Mouse (Mus musculus) midbrain, embryonic 12.5 days (tissue): ENCODE results near the gene Ppp2r1a. TPM values are rescaled to one million over a fixed set of nuclear protein-coding genes. Genes with fewer than 3 reads are reported as not detected.
A peak's percentile ranks its signal among the peaks of the same experiment; 100 is the strongest.

ENCODE experiments used
- ATAC-seq: fragments of 200-750 bp; cut with Nextera tagmentation; 2 replicates; pipeline ENCODE4 v1.8.0; 2017; ENCODE audit warnings: low read depth, moderate TSS enrichment, moderate library complexity; ENCODE audit not compliant: low FRiP score
- H3K27ac ChIP-seq: fragments of 300-500 bp; sonication (generic); replicated peaks from 2 replicates; pipeline ENCODE4 v1.5.1; 2016; ENCODE audit warnings: mild to moderate bottlenecking
- H3K27me3 ChIP-seq: fragments of 300-500 bp; sonication (generic); 2 replicates; pipeline ENCODE4 v1.6.1; 2016; ENCODE audit warnings: mild to moderate bottlenecking
- H3K36me3 ChIP-seq: fragments of 300-500 bp; sonication (generic); 2 replicates; pipeline ENCODE4 v1.6.1; 2016
- H3K4me1 ChIP-seq: fragments of 300-500 bp; sonication (generic); 2 replicates; pipeline ENCODE4 v1.6.1; 2016
- H3K4me2 ChIP-seq: fragments of 300-500 bp; sonication (generic); replicated peaks from 2 replicates; pipeline ENCODE4 v1.6.1; 2016; ENCODE audit warnings: mild to moderate bottlenecking, moderate library complexity
- H3K4me3 ChIP-seq: fragments of 300-500 bp; sonication (generic); 2 replicates; pipeline ENCODE4 v1.5.1; 2016; ENCODE audit warnings: mild to moderate bottlenecking
- H3K9ac ChIP-seq: fragments of 300-500 bp; sonication (generic); replicated peaks from 2 replicates; pipeline ENCODE4 v1.6.1; 2016; ENCODE audit warnings: mild to moderate bottlenecking, moderate library complexity
- H3K9me3 ChIP-seq: fragments of 300-500 bp; sonication (generic); 2 replicates; pipeline ENCODE4 v1.6.1; 2016; ENCODE audit warnings: mild to moderate bottlenecking
- WGBS: fragments of 180-500 bp; shearing (Covaris S2); methylation state at CpG from one replicate; pipeline ENCODE4 v1.1.7; 2016; 5-methylcytosine and 5-hydroxymethylcytosine counted together
- polyA plus RNA-seq: library from polyadenylated mRNA; unstranded; fragments of >200 nt; fragmentation: Nextera tagmentation; extraction: Ambion mirVana; gene quantifications from 2 replicates; pipeline ENCODE4 v1.2.1, GENCODE M21; 2016

The Ppp2r1a gene
- 500 and 541 TPM in 2 replicates for polyA plus RNA-seq

DNA sequence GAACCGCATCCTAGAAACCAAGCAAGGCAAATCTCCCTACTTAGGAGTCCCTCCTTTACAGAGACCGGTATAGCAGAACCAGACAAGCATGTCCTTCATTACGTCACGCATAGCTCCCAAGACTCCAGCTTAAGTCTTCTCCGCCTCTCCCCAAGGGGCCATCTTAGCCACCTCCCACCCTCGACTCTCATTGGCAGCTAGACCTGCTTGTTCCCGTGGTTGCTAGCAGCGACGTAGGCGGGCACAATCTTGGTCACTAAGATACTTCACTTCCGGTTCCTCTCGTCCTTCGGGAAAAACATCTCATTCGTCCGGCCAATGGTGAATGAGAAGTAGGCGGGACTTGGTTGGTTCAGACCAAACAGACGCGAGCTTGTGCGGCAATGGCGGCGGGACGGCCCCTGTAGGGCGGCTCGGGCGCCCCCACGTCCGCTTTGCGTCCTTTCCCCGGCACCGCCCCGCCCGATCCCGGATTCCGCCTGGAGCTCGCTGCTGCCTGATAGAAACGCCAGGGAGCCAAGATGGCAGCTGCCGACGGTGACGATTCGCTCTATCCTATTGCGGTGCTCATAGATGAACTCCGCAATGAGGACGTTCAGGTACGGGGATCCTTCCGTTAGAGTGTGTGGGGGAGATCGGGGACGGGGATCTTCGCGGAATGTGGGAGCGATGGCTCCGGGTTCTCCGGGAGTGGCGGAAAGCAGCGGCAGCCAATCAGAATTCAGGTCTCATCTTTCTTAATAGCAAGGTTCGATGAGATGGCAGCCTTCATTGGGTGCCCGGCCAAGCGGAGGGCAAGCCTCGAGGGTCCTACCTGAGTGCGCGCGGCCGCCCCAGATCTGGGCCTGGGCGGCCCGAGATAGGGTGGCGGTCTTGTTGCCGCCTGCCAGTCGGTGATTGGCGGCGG, at the start of gene Ppp2r1a:
TSS of gene Ppp2r1a (plus strand) at position 327 of the 907 bp plus-strand sequence.
- ATAC-seq: peak; percentile 98
- WGBS: under 1% methylated on average over 69 of the region's 69 CpGs
- Histone ChIP-seq H3K4me2 (peak within 1 kb of the TSS; percentile 76), H3K4me1 (peaks cover 33% of the 10 kb centered on the region), H3K36me3 (no peaks in the 10 kb centered on the region), H3K9ac (peak within 1 kb of the TSS; percentile 86), H3K27ac (peak within 1 kb of the TSS; percentile 97), H3K4me3 (peak within 1 kb of the TSS; percentile 74), H3K9me3 (no peaks in the 10 kb centered on the region), H3K27me3 (no peaks in the 10 kb centered on the region)

DNA sequence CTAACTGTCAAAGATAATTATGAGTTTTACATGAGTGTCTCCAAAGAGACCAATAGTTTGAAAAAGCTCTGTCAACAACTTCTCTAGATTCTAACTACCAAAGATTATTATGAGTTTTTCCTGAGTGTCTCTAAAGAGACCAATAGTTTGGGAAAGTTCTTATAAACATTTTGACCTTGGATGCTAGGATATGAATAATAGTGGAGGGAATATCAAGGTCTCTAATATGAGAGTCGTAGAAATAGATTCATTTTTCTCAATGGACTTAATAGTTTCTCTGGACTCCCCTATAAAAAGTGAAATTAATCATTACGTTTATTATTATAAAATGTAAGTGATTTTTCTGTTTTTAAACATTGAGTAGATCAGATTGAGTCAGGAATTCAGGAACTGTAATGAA, 40.1 kb upstream of the Ppp2r1a start, which contains the start of gene Vmn1r231:
TSS of gene Vmn1r231 (minus strand) at position 101 of the 400 bp plus-strand sequence.
- H3K9me3 ChIP-seq: peaks cover 2% of the 10 kb centered on the region; the same call in 1 of the 2 replicates
- H3K9ac ChIP-seq: no peak within 1 kb of the TSS
- no peaks in the 10 kb centered on the region for H3K36me3 ChIP-seq
- no peaks in the 10 kb centered on the region for H3K4me1 ChIP-seq
- no peak for ATAC-seq
- H3K27ac ChIP-seq: no peak within 1 kb of the TSS
- 62% methylated on average over 2 of the region's 2 CpGs for WGBS
- no peak within 1 kb of the TSS for H3K4me2 ChIP-seq
- no peak within 1 kb of the TSS for H3K4me3 ChIP-seq
- H3K27me3 ChIP-seq: no peaks in the 10 kb centered on the region

DNA sequence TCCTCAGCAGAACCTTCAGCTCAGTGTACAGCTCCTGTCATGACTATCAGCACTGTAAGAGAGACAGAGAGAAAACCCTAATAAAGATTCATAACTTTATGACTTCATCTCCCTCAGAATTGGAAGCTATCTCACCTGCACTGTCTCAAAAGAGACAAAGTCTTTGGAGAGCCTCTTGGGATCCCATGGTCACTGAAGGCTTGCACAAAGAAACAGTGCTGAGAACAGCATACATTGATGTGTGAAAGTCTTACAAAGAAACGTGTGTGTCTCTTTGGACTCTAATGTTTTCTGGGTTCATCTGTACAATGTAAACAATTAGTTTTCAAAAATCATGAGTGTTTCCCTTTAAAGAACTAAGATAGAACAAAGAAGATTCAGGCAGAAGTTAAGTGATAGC, 25.5 kb upstream of the Ppp2r1a start, which contains the start of gene Vmn1r232:
TSS of gene Vmn1r232 (minus strand) at position 101 of the 400 bp plus-strand sequence.
- Histone ChIP-seq H3K9ac (no peak within 1 kb of the TSS), H3K27me3 (no peaks in the 10 kb centered on the region), H3K36me3 (no peaks in the 10 kb centered on the region), H3K4me2 (no peak within 1 kb of the TSS), H3K27ac (no peak within 1 kb of the TSS), H3K4me1 (no peaks in the 10 kb centered on the region), H3K9me3 (0 out of 2 replicates have a peak, but pooled peaks cover 4% of the 10 kb centered on the region), H3K4me3 (no peak within 1 kb of the TSS)
- no peak for ATAC-seq
- 53% methylated on average over 1 of the region's 1 CpGs for WGBS

DNA sequence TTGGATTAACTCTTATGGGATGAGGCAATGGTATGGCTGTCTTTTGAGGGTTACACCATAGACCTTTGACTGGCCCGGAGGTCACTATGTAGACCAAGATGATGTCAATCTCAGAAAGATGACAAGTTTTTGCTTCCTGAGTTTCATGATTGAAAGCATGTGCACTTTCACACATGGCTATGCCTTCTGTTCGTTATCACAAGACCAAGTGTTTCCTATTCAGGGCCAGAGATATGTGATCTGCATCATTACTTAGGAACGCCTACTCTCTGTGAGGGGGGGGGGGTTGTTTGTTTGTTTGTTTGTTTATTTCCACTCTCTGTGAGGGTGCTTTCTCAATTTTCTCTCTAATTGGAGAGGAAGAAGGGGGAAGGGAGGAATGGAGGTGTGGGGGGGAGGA, 885 bp upstream of the Ppp2r1a start:
- Histone ChIP-seq H3K4me2 (peak overlapping the region; percentile 59), H3K36me3 (no peaks in the 10 kb centered on the region), H3K4me3 (peak overlapping the region; percentile 74), H3K27ac (peak overlapping the region; percentile 97), H3K9me3 (no peaks in the 10 kb centered on the region), H3K27me3 (no peaks in the 10 kb centered on the region), H3K9ac (peak overlapping the region; percentile 51), H3K4me1 (peaks cover 33% of the 10 kb centered on the region)
- no peak for ATAC-seq
- 47% methylated on average over 3 of the region's 3 CpGs for WGBS

DNA sequence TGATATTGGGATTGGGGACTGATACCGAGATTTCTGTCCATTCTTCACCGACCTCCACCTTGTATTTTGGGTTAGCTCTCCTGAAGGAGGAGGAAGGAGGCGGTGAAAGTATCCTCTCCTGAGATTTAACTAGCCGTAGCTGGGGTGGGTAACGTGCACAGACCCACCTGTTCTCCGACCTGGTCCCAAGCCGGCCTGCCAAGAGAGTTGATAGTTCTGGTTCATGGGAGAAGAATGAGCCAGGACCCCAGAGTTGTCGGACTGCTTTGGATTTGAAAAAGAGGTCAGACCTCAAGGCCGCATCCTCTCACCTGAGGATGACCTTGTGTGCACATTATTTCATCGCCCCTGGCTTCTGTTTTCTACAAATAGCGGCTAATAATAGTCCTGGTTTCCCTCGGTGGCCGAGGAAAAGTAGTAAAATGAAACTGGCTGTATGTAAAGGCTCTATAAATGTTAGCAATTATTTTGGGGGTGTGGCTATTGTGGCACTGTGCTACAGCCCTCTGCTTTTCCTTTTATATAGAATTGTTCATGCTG, 985 bp downstream of the Ppp2r1a start:
- peaks cover 33% of the 10 kb centered on the region for H3K4me1 ChIP-seq
- H3K27me3 ChIP-seq: no peaks in the 10 kb centered on the region
- no peaks in the 10 kb centered on the region for H3K9me3 ChIP-seq
- peak overlapping the region; percentile 74 for H3K4me3 ChIP-seq
- no peaks in the 10 kb centered on the region for H3K36me3 ChIP-seq
- peak overlapping the region; percentile 97 for H3K27ac ChIP-seq
- H3K4me2 ChIP-seq: peak overlapping the region; percentile 76
- 1% methylated on average over 13 of the region's 13 CpGs for WGBS
- ATAC-seq: no peak
- peak overlapping the region; percentile 86 for H3K9ac ChIP-seq

DNA sequence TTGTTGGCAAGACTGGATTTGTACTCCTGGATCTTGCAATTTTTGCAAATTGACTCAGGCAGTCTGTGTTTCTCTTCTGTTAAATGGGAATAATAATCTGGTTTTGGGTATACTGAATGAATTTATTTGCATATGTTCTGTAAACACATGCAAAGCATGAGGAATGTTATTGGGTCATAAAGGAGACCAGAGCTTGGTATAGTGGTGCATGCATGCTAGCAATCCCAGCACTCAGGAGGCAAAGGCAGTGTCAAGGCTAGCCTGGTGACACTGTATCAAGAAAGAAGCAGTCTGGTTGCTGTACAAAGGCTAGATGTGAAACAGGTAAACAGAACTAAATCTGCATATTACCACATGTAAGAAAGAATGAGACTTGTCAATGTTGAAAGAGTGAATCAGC, 1.5 kb downstream of the Ppp2r1a start:
- peak overlapping the region; percentile 76 for H3K4me2 ChIP-seq
- no peaks in the 10 kb centered on the region for H3K9me3 ChIP-seq
- H3K27ac ChIP-seq: no peak overlapping the region
- ATAC-seq: no peak
- peaks cover 33% of the 10 kb centered on the region for H3K4me1 ChIP-seq
- H3K4me3 ChIP-seq: peak overlapping the region; percentile 74
- peaks cover 1% of the 10 kb centered on the region; the same call in 1 of the 2 replicates for H3K36me3 ChIP-seq
- no peaks in the 10 kb centered on the region for H3K27me3 ChIP-seq
- peak overlapping the region; percentile 86 for H3K9ac ChIP-seq

DNA sequence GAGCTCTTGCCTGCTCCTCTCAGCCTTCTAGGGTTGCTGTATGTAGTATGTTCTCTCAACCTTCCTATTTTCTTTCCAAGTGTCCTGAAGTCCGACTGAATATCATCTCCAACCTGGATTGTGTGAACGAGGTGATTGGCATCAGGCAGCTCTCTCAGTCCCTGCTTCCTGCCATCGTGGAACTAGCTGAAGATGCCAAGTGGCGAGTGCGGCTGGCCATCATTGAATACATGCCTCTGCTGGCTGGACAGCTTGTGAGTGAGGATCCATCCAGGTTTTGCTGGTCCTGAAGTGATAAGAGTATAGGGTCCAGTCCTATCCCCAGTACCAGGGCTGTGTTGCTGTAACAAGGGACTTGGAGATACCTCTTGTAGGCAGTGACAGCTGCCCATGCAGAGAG, 15.3 kb downstream of the Ppp2r1a start:
- no peaks in the 10 kb centered on the region for H3K4me1 ChIP-seq
- no peak for ATAC-seq
- WGBS: 96% methylated on average over 5 of the region's 5 CpGs

DNA sequence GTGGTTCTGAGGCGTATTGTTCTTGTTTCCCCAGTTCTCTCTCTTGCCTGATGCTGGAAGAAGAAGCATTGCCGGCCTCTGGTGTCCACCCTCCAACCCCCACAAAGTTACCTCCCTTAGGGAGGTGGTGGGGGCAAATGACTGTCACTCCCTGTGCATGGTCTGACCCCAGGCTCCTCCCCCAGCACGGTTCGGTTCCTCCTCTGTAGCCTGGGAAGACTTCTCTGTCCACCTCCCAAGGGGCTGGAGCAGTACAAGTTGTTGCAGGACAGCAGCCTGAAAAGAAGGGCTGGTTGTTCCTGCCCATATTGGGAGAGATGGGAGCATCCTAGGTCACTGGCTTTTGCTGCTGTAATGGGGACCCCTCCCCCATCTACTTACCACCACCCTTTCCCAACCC, 20.3 kb downstream of the Ppp2r1a start:
- Histone ChIP-seq H3K4me1 (no peaks in the 10 kb centered on the region), H3K4me2 (no peak overlapping the region), H3K4me3 (no peak overlapping the region), H3K27me3 (no peaks in the 10 kb centered on the region), H3K36me3 (peaks cover 90% of the 10 kb centered on the region), H3K9me3 (no peaks in the 10 kb centered on the region), H3K27ac (no peak overlapping the region), H3K9ac (no peak overlapping the region)
- WGBS: 91% methylated on average over 4 of the region's 4 CpGs
- ATAC-seq: no peak

More for the DNA sequence above, 15.3 kb downstream of the Ppp2r1a start:
- no peaks in the 10 kb centered on the region for H3K27me3 ChIP-seq
- H3K9me3 ChIP-seq: no peaks in the 10 kb centered on the region
- H3K27ac ChIP-seq: no peak overlapping the region
- H3K4me2 ChIP-seq: no peak overlapping the region
- no peak overlapping the region for H3K4me3 ChIP-seq
- no peak overlapping the region for H3K9ac ChIP-seq
- peaks cover 99% of the 10 kb centered on the region for H3K36me3 ChIP-seq

DNA sequence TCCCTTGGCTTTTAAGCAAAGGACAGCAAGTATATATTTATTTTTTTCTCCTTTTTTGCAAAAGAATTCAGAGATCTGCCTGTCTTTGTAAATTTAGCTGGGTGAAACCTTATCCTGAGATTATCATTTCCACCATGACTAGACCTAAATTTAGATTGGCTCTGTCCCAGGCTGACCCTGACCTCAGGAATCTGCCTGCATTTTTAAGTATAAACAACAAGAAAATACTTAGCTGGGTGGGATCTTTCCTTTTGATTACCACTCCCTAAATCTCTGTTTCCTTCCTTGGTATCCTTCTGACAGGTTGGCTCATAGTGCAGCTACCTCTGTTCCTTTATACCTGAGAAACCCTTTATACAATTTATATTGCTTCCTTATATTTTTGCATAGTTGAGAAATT, 21.6 kb downstream of the Ppp2r1a start:
- Histone ChIP-seq H3K9ac (no peak overlapping the region), H3K27ac (no peak overlapping the region), H3K4me1 (no peaks in the 10 kb centered on the region), H3K4me2 (no peak overlapping the region), H3K27me3 (no peaks in the 10 kb centered on the region), H3K4me3 (no peak overlapping the region), H3K36me3 (peaks cover 78% of the 10 kb centered on the region), H3K9me3 (no peaks in the 10 kb centered on the region)
- ATAC-seq: no peak

DNA sequence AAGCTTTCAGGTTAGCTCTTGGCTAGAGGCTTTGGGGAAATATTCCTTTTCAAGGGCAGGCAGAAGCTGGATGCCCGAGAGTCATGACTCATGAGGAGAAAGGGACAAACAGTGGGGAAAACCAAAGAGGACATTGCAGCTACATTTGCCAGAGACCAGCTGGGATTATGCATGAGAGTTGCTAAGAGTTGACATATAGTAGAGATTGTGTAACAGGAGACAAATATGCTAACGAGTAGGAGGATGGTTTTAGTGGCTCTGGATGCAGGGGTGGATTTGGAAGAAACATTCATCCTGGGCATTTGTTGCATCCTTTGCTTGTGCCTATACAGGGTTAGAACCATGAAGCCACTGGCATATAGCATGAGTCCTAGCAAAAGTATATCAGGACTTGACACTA, 48.6 kb downstream of the Ppp2r1a start:
- H3K9me3 ChIP-seq: no peaks in the 10 kb centered on the region
- no peak overlapping the region for H3K27ac ChIP-seq
- ATAC-seq: no peak
- no peaks in the 10 kb centered on the region for H3K36me3 ChIP-seq
- 75% methylated on average over 2 of the region's 2 CpGs for WGBS
- H3K4me1 ChIP-seq: no peaks in the 10 kb centered on the region
- H3K4me3 ChIP-seq: no peak overlapping the region
- H3K4me2 ChIP-seq: no peak overlapping the region
- H3K27me3 ChIP-seq: no peaks in the 10 kb centered on the region
- H3K9ac ChIP-seq: no peak overlapping the region

DNA sequence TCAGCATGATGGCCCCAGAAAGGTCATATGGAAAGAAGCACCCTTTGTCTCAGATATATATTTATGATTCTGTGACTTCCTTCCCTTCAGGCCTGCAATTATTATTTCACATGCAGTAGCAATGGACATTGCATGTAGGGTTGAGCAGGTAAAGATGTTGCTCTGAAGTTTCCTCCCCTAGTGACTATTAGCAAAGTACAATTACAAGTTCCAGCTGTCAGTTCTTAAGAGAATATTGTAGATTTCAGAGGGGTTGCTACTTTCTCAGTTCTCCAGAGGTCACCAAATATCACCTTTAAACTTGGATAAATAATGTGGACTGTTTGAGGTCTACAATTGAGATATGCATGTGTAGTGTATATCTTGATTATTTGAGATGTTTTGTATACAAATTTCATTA, 51.3 kb downstream of the Ppp2r1a start, which contains the start of gene Vmn1r233:
TSS of gene Vmn1r233 (minus strand) at position 101 of the 400 bp plus-strand sequence.
- no peak for ATAC-seq
- Histone ChIP-seq H3K9me3 (no peaks in the 10 kb centered on the region), H3K36me3 (no peaks in the 10 kb centered on the region), H3K4me2 (no peak within 1 kb of the TSS), H3K4me1 (no peaks in the 10 kb centered on the region), H3K27me3 (no peaks in the 10 kb centered on the region), H3K4me3 (no peak within 1 kb of the TSS), H3K9ac (no peak within 1 kb of the TSS), H3K27ac (no peak within 1 kb of the TSS)
